Mouse (Mus musculus): ENCODE results near the gene Gm44596. TPM values are rescaled to one million over a fixed set of nuclear protein-coding genes. Genes with fewer than 3 reads are reported as not detected.
"Not testable (repeated sequence)": the region's sequence is repeated elsewhere in the genome, so short reads cannot be mapped to it uniquely, and the experiment has no call there.

Gm44596 gene
- polyA plus RNA-seq, 1 experiment from 2014 or later: not detected

- Histone ChIP-seq H3K9ac (ENCODE audit: low read length) (no peak overlapping the region), H3K27me3 (ENCODE audit: control insufficient read depth, insufficient read depth, low read length) (no peaks in the 10 kb centered on the region), H3K36me3 (ENCODE audit: control insufficient read depth, insufficient read depth, low read length) (peaks cover 21% of the 10 kb centered on the region), H3K9me3 (replicated peaks; ENCODE audit: control insufficient read depth, low read length) (no peaks in the 10 kb centered on the region), H3K4me1 (ENCODE audit: control insufficient read depth, insufficient read depth, low read length) (peaks cover 3% of the 10 kb centered on the region; the same call in 1 of the 2 replicates), H3K4me3 (replicated peaks; ENCODE audit: low read length) (no peak overlapping the region), H3K4me2 (ENCODE audit: low read depth, low read length) (no peak overlapping the region), H3K27ac (ENCODE audit: low read length) (no peak overlapping the region)
- 91% methylated on average over 5 of the region's 5 CpGs for WGBS
- ATAC-seq (ENCODE audit: insufficient read depth, low FRiP score): no peak
Observed at GRCm38 (mm10) chr6:128370040-128370439, 5.3 kb upstream of the Gm44596 start.

- Histone ChIP-seq H3K27me3 (ENCODE audit: control insufficient read depth, insufficient read depth, low read length) (no peaks in the 10 kb centered on the region), H3K4me1 (ENCODE audit: control insufficient read depth, insufficient read depth, low read length) (no peaks in the 10 kb centered on the region), H3K9me3 (replicated peaks; ENCODE audit: control insufficient read depth, low read length) (no peaks in the 10 kb centered on the region), H3K36me3 (ENCODE audit: control insufficient read depth, insufficient read depth, low read length) (peaks cover 7% of the 10 kb centered on the region), H3K9ac (ENCODE audit: low read length) (no peak overlapping the region), H3K27ac (ENCODE audit: low read length) (peak overlapping the region; percentile 71; the same call in 1 of the 2 replicates), H3K4me3 (replicated peaks; ENCODE audit: low read length) (no peak overlapping the region), H3K4me2 (ENCODE audit: low read depth, low read length) (no peak overlapping the region)
- no peak for ATAC-seq (ENCODE audit: insufficient read depth, low FRiP score)
- WGBS: 81% methylated on average over 17 of the region's 17 CpGs
Observed at GRCm38 (mm10) chr6:128376371-128377085, 1.2 kb downstream of the Gm44596 start.

DNA sequence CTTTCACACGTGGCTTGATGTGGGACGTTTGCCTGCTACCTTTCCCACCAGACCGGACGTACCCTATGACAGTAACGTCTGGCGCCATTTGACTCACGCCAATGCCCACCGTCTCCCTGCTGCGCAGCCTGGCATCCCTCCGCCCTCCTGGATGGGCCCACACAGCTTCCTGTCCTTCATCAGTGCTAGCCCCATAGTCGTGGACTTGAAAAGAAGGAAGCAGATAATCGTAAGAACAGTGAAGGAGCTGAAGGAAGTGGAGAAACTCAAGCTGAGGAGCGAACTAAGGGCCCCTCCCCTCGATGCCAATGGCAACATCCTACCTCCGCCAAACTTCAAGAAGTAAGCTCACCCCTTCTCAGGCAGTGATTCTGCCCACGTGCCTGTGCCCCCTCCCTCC, 4.3 kb downstream of the Gm44596 start:
- Histone ChIP-seq H3K4me3 (replicated peaks; ENCODE audit: low read length) (no peak overlapping the region), H3K4me1 (ENCODE audit: control insufficient read depth, insufficient read depth, low read length) (no peaks in the 10 kb centered on the region), H3K27ac (ENCODE audit: low read length) (no peak overlapping the region), H3K36me3 (ENCODE audit: control insufficient read depth, insufficient read depth, low read length) (no peaks in the 10 kb centered on the region), H3K27me3 (ENCODE audit: control insufficient read depth, insufficient read depth, low read length) (no peaks in the 10 kb centered on the region), H3K9ac (ENCODE audit: low read length) (no peak overlapping the region), H3K9me3 (replicated peaks; ENCODE audit: control insufficient read depth, low read length) (no peaks in the 10 kb centered on the region), H3K4me2 (ENCODE audit: low read depth, low read length) (no peak overlapping the region)
- 82% methylated on average over 16 of the region's 16 CpGs for WGBS
- no peak for ATAC-seq (ENCODE audit: insufficient read depth, low FRiP score)

GRCm38 (mm10) chr6:128380594-128381167, 5.4 kb downstream of the Gm44596 start:
- 57% methylated on average over 1 of the region's 1 CpGs for WGBS

DNA sequence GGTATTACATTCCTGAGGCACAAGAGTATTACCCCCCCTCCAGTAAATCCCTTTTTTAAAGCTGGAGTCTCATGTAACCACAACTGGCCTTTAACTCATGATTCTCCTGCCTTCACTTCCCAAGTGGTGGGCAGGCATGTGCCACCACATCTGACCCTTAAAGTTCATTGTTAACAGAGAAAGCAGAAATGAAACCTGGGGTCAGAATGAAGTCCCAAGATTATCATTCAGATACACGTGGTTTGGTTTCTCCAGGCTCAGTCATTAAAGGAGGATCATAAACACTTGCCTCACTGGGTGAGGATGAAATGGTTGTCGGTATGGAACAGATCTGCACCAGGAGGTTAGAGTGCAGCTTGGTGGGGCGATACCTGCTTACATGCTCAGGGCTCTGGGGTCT, 6.0 kb downstream of the Gm44596 start:
- 67% methylated on average over 3 of the region's 3 CpGs for WGBS

More at GRCm38 (mm10) chr6:128380594-128381167, 5.4 kb downstream of the Gm44596 start:
- not testable (repeated sequence) for H3K4me3 ChIP-seq (replicated peaks; ENCODE audit: low read length); H3K9me3 ChIP-seq (replicated peaks; ENCODE audit: control insufficient read depth, low read length); H3K27me3 ChIP-seq (ENCODE audit: control insufficient read depth, insufficient read depth, low read length); H3K4me1 ChIP-seq (ENCODE audit: control insufficient read depth, insufficient read depth, low read length); H3K36me3 ChIP-seq (ENCODE audit: control insufficient read depth, insufficient read depth, low read length); H3K27ac ChIP-seq (ENCODE audit: low read length); ATAC-seq (ENCODE audit: insufficient read depth, low FRiP score); H3K4me2 ChIP-seq (ENCODE audit: low read depth, low read length); H3K9ac ChIP-seq (ENCODE audit: low read length)

GRCm38 (mm10) chr6:128383752-128384151, 8.4 kb downstream of the Gm44596 start:
- ATAC-seq (ENCODE audit: insufficient read depth, low FRiP score): no peak
- no peak overlapping the region for H3K9ac ChIP-seq (ENCODE audit: low read length)
- no peak overlapping the region for H3K4me3 ChIP-seq (replicated peaks; ENCODE audit: low read length)
- 77% methylated on average over 7 of the region's 7 CpGs for WGBS
- H3K4me1 ChIP-seq (ENCODE audit: control insufficient read depth, insufficient read depth, low read length): no peaks in the 10 kb centered on the region
- H3K9me3 ChIP-seq (replicated peaks; ENCODE audit: control insufficient read depth, low read length): no peaks in the 10 kb centered on the region
- H3K27me3 ChIP-seq (ENCODE audit: control insufficient read depth, insufficient read depth, low read length): no peaks in the 10 kb centered on the region
- H3K27ac ChIP-seq (ENCODE audit: low read length): no peak overlapping the region
- no peaks in the 10 kb centered on the region for H3K36me3 ChIP-seq (ENCODE audit: control insufficient read depth, insufficient read depth, low read length)
- no peak overlapping the region for H3K4me2 ChIP-seq (ENCODE audit: low read depth, low read length)

More for the DNA sequence above, 6.0 kb downstream of the Gm44596 start:
- Histone ChIP-seq H3K36me3 (ENCODE audit: control insufficient read depth, insufficient read depth, low read length) (no peaks in the 10 kb centered on the region), H3K9ac (ENCODE audit: low read length) (no peak overlapping the region), H3K4me3 (replicated peaks; ENCODE audit: low read length) (no peak overlapping the region), H3K27me3 (ENCODE audit: control insufficient read depth, insufficient read depth, low read length) (no peaks in the 10 kb centered on the region), H3K4me1 (ENCODE audit: control insufficient read depth, insufficient read depth, low read length) (no peaks in the 10 kb centered on the region), H3K27ac (ENCODE audit: low read length) (no peak overlapping the region), H3K9me3 (replicated peaks; ENCODE audit: control insufficient read depth, low read length) (no peaks in the 10 kb centered on the region), H3K4me2 (ENCODE audit: low read depth, low read length) (no peak overlapping the region)
- ATAC-seq (ENCODE audit: insufficient read depth, low FRiP score): no peak

GRCm38 (mm10) chr6:128385026-128385425, 9.7 kb downstream of the Gm44596 start:
- no peaks in the 10 kb centered on the region for H3K36me3 ChIP-seq (ENCODE audit: control insufficient read depth, insufficient read depth, low read length)
- 78% methylated on average over 1 of the region's 1 CpGs for WGBS

GRCm38 (mm10) chr6:128389185-128389584, 13.9 kb downstream of the Gm44596 start:
- Histone ChIP-seq H3K36me3 (ENCODE audit: control insufficient read depth, insufficient read depth, low read length) (no peaks in the 10 kb centered on the region), H3K4me2 (ENCODE audit: low read depth, low read length) (no peak overlapping the region), H3K9ac (ENCODE audit: low read length) (no peak overlapping the region), H3K4me3 (replicated peaks; ENCODE audit: low read length) (no peak overlapping the region), H3K27me3 (ENCODE audit: control insufficient read depth, insufficient read depth, low read length) (no peaks in the 10 kb centered on the region), H3K4me1 (ENCODE audit: control insufficient read depth, insufficient read depth, low read length) (no peaks in the 10 kb centered on the region), H3K9me3 (replicated peaks; ENCODE audit: control insufficient read depth, low read length) (no peaks in the 10 kb centered on the region), H3K27ac (ENCODE audit: low read length) (no peak overlapping the region)
- ATAC-seq (ENCODE audit: insufficient read depth, low FRiP score): no peak
- WGBS: 91% methylated on average over 1 of the region's 1 CpGs

More at GRCm38 (mm10) chr6:128385026-128385425, 9.7 kb downstream of the Gm44596 start:
- no peak for ATAC-seq (ENCODE audit: insufficient read depth, low FRiP score)
- Histone ChIP-seq H3K27me3 (ENCODE audit: control insufficient read depth, insufficient read depth, low read length) (no peaks in the 10 kb centered on the region), H3K9ac (ENCODE audit: low read length) (no peak overlapping the region), H3K27ac (ENCODE audit: low read length) (no peak overlapping the region), H3K4me1 (ENCODE audit: control insufficient read depth, insufficient read depth, low read length) (no peaks in the 10 kb centered on the region), H3K4me3 (replicated peaks; ENCODE audit: low read length) (no peak overlapping the region), H3K9me3 (replicated peaks; ENCODE audit: control insufficient read depth, low read length) (no peaks in the 10 kb centered on the region), H3K4me2 (ENCODE audit: low read depth, low read length) (no peak overlapping the region)

DNA sequence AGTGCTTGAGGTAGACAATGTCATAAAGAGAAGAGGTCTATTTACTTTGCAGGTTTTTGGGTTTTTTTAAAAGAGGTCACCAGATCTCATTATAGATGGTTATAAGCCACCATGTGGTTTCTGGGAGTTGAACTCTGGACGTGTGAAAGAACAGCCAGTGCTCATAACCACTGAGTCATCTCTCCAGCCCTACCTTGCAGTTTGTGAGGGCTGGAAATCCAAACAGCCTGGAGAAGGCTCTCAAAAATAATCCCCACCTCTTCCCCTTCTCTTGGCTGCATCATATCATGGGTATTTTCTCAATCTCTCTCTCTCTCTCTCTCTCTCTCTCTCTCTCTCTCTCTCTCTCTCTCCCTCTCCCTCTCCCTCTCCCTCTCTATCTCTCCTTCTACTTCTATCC, 15.4 kb downstream of the Gm44596 start:
- Histone ChIP-seq H3K36me3 (ENCODE audit: control insufficient read depth, insufficient read depth, low read length) (no peaks in the 10 kb centered on the region), H3K27ac (ENCODE audit: low read length) (no peak overlapping the region), H3K9ac (ENCODE audit: low read length) (no peak overlapping the region), H3K4me3 (replicated peaks; ENCODE audit: low read length) (no peak overlapping the region), H3K9me3 (replicated peaks; ENCODE audit: control insufficient read depth, low read length) (no peaks in the 10 kb centered on the region), H3K4me2 (ENCODE audit: low read depth, low read length) (no peak overlapping the region), H3K27me3 (ENCODE audit: control insufficient read depth, insufficient read depth, low read length) (no peaks in the 10 kb centered on the region), H3K4me1 (ENCODE audit: control insufficient read depth, insufficient read depth, low read length) (no peaks in the 10 kb centered on the region)
- WGBS: 40% methylated on average over 1 of the region's 1 CpGs
- ATAC-seq (ENCODE audit: insufficient read depth, low FRiP score): no peak
